Mouse (Mus musculus): ENCODE data around the gene Iqsec2. TPM values are rescaled to one million over a fixed set of nuclear protein-coding genes. Genes with fewer than 3 reads are reported as not detected.

Gene Iqsec2
- 10.3 and 11.0 TPM in 2 replicates for polyA plus RNA-seq (2015; fragmentation: Nextera tagmentation; extraction: Ambion mirVana)

GRCm38 (mm10) chrX:152143941-152144741 lies at the start of gene Iqsec2:
Iqsec2 (plus strand) TSS chrX:152144268.
- Histone ChIP-seq H3K27me3 (ENCODE audit: insufficient read depth, low read length) (0 out of 2 replicates have a peak, but pooled peaks cover 10% of the 10 kb centered on the region), H3K4me3 (replicated peaks; ENCODE audit: low read depth, low read length) (peak within 1 kb of the TSS; percentile 59), H3K9me3 (replicated peaks; ENCODE audit: low read length) (no peaks in the 10 kb centered on the region), H3K36me3 (ENCODE audit: insufficient read depth, low read length) (no peaks in the 10 kb centered on the region), H3K27ac (no peak within 1 kb of the TSS), H3K4me1 (replicated peaks; ENCODE audit: insufficient read depth, low read length) (no peaks in the 10 kb centered on the region), H3K9ac (ENCODE audit: low read depth, low read length) (peak within 1 kb of the TSS; percentile 61), H3K4me2 (ENCODE audit: low read length) (peak within 1 kb of the TSS; percentile 78)
- no peak for TF ChIP-seq CTCF (IDR thresholded peaks at IDR 0.05; ENCODE audit: low read depth)
- DNase-seq (ENCODE audit: low spot score) (peak; percentile 1), ATAC-seq (replicated peaks; ENCODE audit: low FRiP score, low read depth) (peak; percentile 57; the same call in 1 of the 2 replicates)
- 18% methylated on average over 30 of the region's 78 CpGs for WGBS

GRCm38 (mm10) chrX:152097572-152097971 lies 46.5 kb upstream of the Iqsec2 start:
- H3K4me3 ChIP-seq (replicated peaks; ENCODE audit: low read depth, low read length), result no peak overlapping the region
- no peak overlapping the region for H3K9ac ChIP-seq (ENCODE audit: low read depth, low read length)
- no peak for ATAC-seq (replicated peaks; ENCODE audit: low FRiP score, low read depth)
- no peak for DNase-seq (ENCODE audit: low spot score)
- H3K9me3 ChIP-seq (replicated peaks; ENCODE audit: low read length), result no peaks in the 10 kb centered on the region
- no peaks in the 10 kb centered on the region for H3K27me3 ChIP-seq (ENCODE audit: insufficient read depth, low read length)
- no peak overlapping the region for H3K4me2 ChIP-seq (ENCODE audit: low read length)
- WGBS, result 63% methylated on average over 1 of the region's 1 CpGs
- H3K27ac ChIP-seq, result no peak overlapping the region
- no peaks in the 10 kb centered on the region for H3K36me3 ChIP-seq (ENCODE audit: insufficient read depth, low read length)
- H3K4me1 ChIP-seq (replicated peaks; ENCODE audit: insufficient read depth, low read length), result no peaks in the 10 kb centered on the region
- no peak for TF ChIP-seq CTCF (IDR thresholded peaks at IDR 0.05; ENCODE audit: low read depth)

- Histone ChIP-seq H3K9me3 (replicated peaks; ENCODE audit: low read length) (no peaks in the 10 kb centered on the region), H3K4me1 (replicated peaks; ENCODE audit: insufficient read depth, low read length) (no peaks in the 10 kb centered on the region), H3K4me2 (ENCODE audit: low read length) (no peak overlapping the region), H3K27me3 (ENCODE audit: insufficient read depth, low read length) (0 out of 2 replicates have a peak, but pooled peaks cover 6% of the 10 kb centered on the region), H3K27ac (no peak overlapping the region), H3K36me3 (ENCODE audit: insufficient read depth, low read length) (no peaks in the 10 kb centered on the region), H3K4me3 (replicated peaks; ENCODE audit: low read depth, low read length) (no peak overlapping the region), H3K9ac (ENCODE audit: low read depth, low read length) (no peak overlapping the region)
- DNase-seq (ENCODE audit: low spot score), result no peak
- WGBS, result 65% methylated on average over 1 of the region's 1 CpGs
- no peak for TF ChIP-seq CTCF (IDR thresholded peaks at IDR 0.05; ENCODE audit: low read depth)
- ATAC-seq (replicated peaks; ENCODE audit: low FRiP score, low read depth), result no peak
Observed at GRCm38 (mm10) chrX:152121687-152122086, 22.4 kb upstream of the Iqsec2 start.

GRCm38 (mm10) chrX:152130777-152131176 lies 13.3 kb upstream of the Iqsec2 start:
- Histone ChIP-seq H3K4me2 (ENCODE audit: low read length) (no peak overlapping the region), H3K27ac (no peak overlapping the region), H3K9ac (ENCODE audit: low read depth, low read length) (no peak overlapping the region), H3K4me1 (replicated peaks; ENCODE audit: insufficient read depth, low read length) (no peaks in the 10 kb centered on the region), H3K27me3 (ENCODE audit: insufficient read depth, low read length) (0 out of 2 replicates have a peak, but pooled peaks cover 3% of the 10 kb centered on the region), H3K36me3 (ENCODE audit: insufficient read depth, low read length) (no peaks in the 10 kb centered on the region), H3K4me3 (replicated peaks; ENCODE audit: low read depth, low read length) (no peak overlapping the region), H3K9me3 (replicated peaks; ENCODE audit: low read length) (no peaks in the 10 kb centered on the region)
- ATAC-seq (replicated peaks; ENCODE audit: low FRiP score, low read depth) (no peak), DNase-seq (ENCODE audit: low spot score) (no peak)
- 57% methylated on average over 3 of the region's 3 CpGs for WGBS
- no peak for TF ChIP-seq CTCF (IDR thresholded peaks at IDR 0.05; ENCODE audit: low read depth)

GRCm38 (mm10) chrX:152132029-152132428 lies 12.0 kb upstream of the Iqsec2 start:
- ATAC-seq (replicated peaks; ENCODE audit: low FRiP score, low read depth), result no peak
- Histone ChIP-seq H3K4me3 (replicated peaks; ENCODE audit: low read depth, low read length) (no peak overlapping the region), H3K9me3 (replicated peaks; ENCODE audit: low read length) (no peaks in the 10 kb centered on the region), H3K27me3 (ENCODE audit: insufficient read depth, low read length) (0 out of 2 replicates have a peak, but pooled peaks cover 3% of the 10 kb centered on the region), H3K27ac (no peak overlapping the region), H3K4me2 (ENCODE audit: low read length) (no peak overlapping the region), H3K4me1 (replicated peaks; ENCODE audit: insufficient read depth, low read length) (no peaks in the 10 kb centered on the region), H3K9ac (ENCODE audit: low read depth, low read length) (no peak overlapping the region), H3K36me3 (ENCODE audit: insufficient read depth, low read length) (no peaks in the 10 kb centered on the region)
- peak; percentile 8 for DNase-seq (ENCODE audit: low spot score)
- WGBS, result 89% methylated on average over 2 of the region's 2 CpGs
- peak; percentile 47; the same call in 1 of the 2 replicates for TF ChIP-seq CTCF (IDR thresholded peaks at IDR 0.05; ENCODE audit: low read depth)

- H3K9me3 ChIP-seq (replicated peaks; ENCODE audit: low read length), result no peaks in the 10 kb centered on the region
- no peak overlapping the region for H3K9ac ChIP-seq (ENCODE audit: low read depth, low read length)
- 0 out of 2 replicates have a peak, but pooled peaks cover 3% of the 10 kb centered on the region for H3K27me3 ChIP-seq (ENCODE audit: insufficient read depth, low read length)
- no peaks in the 10 kb centered on the region for H3K4me1 ChIP-seq (replicated peaks; ENCODE audit: insufficient read depth, low read length)
- no peak for ATAC-seq (replicated peaks; ENCODE audit: low FRiP score, low read depth)
- H3K36me3 ChIP-seq (ENCODE audit: insufficient read depth, low read length), result no peaks in the 10 kb centered on the region
- H3K4me3 ChIP-seq (replicated peaks; ENCODE audit: low read depth, low read length), result no peak overlapping the region
- DNase-seq (ENCODE audit: low spot score), result no peak
- 74% methylated on average over 2 of the region's 2 CpGs for WGBS
- H3K27ac ChIP-seq, result no peak overlapping the region
- H3K4me2 ChIP-seq (ENCODE audit: low read length), result no peak overlapping the region
- TF ChIP-seq CTCF (IDR thresholded peaks at IDR 0.05; ENCODE audit: low read depth), result no peak
Observed at GRCm38 (mm10) chrX:152135195-152135594, 8.9 kb upstream of the Iqsec2 start.

All from kidney, postnatal 0 days (tissue).